Mouse (Mus musculus): Measurements from ENCODE around the gene Lrrtm4. TPM values are rescaled to one million over a fixed set of nuclear protein-coding genes. Genes with fewer than 3 reads are reported as not detected.

Gene Lrrtm4
- polyA plus RNA-seq, 1 experiment from 2014 or later, result 4.1 TPM

DNA sequence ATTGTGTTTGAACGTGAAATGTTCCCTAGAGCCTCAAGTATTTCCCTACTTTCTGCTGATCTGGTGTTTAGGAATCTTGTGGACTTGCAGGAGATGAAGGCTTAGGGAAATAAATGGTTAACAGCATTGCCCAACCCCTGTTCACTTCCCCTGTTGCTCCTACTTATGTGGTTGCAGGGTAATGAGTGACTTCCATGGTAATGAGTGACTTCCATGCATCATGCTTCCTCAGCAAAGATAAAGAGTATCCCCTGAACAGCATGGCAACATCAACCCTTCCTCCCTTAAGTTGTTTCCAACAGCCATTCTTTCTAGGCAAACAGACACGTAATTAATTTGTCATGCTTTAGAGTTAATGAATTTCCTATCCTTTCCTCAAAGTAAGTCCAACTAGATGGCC, 685.5 kb downstream of the Lrrtm4 start:
- H3K4me3 ChIP-seq (ENCODE audit: low read depth, low read length), result no peak overlapping the region
- H3K27me3 ChIP-seq (ENCODE audit: control insufficient read depth, insufficient read depth, low read length), result no peaks in the 10 kb centered on the region
- no peaks in the 10 kb centered on the region for H3K4me1 ChIP-seq (ENCODE audit: control insufficient read depth, insufficient read depth, low read length)
- no peak for DNase-seq (ENCODE audit: low spot score, missing footprints)
- H3K9me3 ChIP-seq (ENCODE audit: control insufficient read depth, low read length), result no peaks in the 10 kb centered on the region
- H3K27ac ChIP-seq (ENCODE audit: low read depth, low read length), result no peak overlapping the region
- no peaks in the 10 kb centered on the region for H3K36me3 ChIP-seq (ENCODE audit: control insufficient read depth, insufficient read depth, low read length)
- no peak for ATAC-seq (ENCODE audit: low FRiP score)
- 66% methylated on average over 2 of the region's 2 CpGs for WGBS
- H3K4me2 ChIP-seq, result no peak overlapping the region
- no peak overlapping the region for H3K9ac ChIP-seq (ENCODE audit: low read length)

DNA sequence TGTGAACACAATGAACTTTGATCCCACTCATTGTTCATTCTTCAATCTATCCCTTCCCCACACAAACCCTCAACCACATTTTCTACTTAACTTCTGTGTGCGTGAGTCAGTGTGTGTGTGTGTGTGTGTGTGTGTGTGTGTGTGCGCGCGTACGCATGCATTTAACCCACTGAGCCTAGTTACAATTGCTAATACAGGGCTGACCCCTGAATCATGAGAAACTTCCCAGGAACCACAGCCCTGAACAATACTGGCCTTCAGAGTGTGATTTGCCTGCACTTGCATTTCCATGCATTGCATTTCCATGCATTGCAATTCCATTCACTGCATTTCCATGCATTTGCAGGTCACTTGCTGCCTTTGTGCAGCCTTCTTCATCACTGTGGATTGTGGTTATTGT, 701.8 kb downstream of the Lrrtm4 start:
- WGBS, result 72% methylated on average over 5 of the region's 5 CpGs
- no peak overlapping the region for H3K4me3 ChIP-seq (ENCODE audit: low read depth, low read length)
- H3K27ac ChIP-seq (ENCODE audit: low read depth, low read length), result no peak overlapping the region
- no peak overlapping the region for H3K9ac ChIP-seq (ENCODE audit: low read length)
- peak; percentile 82 for ATAC-seq (ENCODE audit: low FRiP score)
- H3K4me1 ChIP-seq (ENCODE audit: control insufficient read depth, insufficient read depth, low read length), result no peaks in the 10 kb centered on the region; the same call in 1 of the 2 replicates
- H3K27me3 ChIP-seq (ENCODE audit: control insufficient read depth, insufficient read depth, low read length), result no peaks in the 10 kb centered on the region
- no peak overlapping the region for H3K4me2 ChIP-seq
- no peaks in the 10 kb centered on the region for H3K9me3 ChIP-seq (ENCODE audit: control insufficient read depth, low read length)
- H3K36me3 ChIP-seq (ENCODE audit: control insufficient read depth, insufficient read depth, low read length), result no peaks in the 10 kb centered on the region
- DNase-seq (ENCODE audit: low spot score, missing footprints), result no peak

DNA sequence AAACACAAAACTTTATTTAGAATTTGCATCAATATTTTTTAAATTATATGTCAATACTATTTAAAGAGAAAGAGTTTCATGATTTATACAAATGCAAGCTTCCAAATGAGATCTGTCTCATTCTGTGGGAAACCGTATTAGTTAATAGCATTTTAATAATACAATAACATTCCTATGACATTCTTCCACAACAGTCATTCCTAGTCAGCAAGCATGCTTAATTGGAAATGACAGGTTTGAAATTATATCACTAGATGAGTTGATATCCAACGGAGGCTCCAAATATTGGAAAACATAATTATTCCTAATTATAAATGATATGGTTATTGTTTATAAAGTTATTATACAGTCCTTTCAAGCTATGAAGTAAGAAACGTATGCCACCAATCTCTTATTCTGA, 714.7 kb downstream of the Lrrtm4 start:
- no peaks in the 10 kb centered on the region for H3K36me3 ChIP-seq (ENCODE audit: control insufficient read depth, insufficient read depth, low read length)
- no peaks in the 10 kb centered on the region for H3K4me1 ChIP-seq (ENCODE audit: control insufficient read depth, insufficient read depth, low read length)
- H3K9me3 ChIP-seq (ENCODE audit: control insufficient read depth, low read length), result no peaks in the 10 kb centered on the region
- H3K9ac ChIP-seq (ENCODE audit: low read length), result no peak overlapping the region
- 85% methylated on average over 3 of the region's 3 CpGs for WGBS
- no peaks in the 10 kb centered on the region for H3K27me3 ChIP-seq (ENCODE audit: control insufficient read depth, insufficient read depth, low read length)
- no peak overlapping the region for H3K4me2 ChIP-seq
- H3K4me3 ChIP-seq (ENCODE audit: low read depth, low read length), result no peak overlapping the region
- no peak overlapping the region for H3K27ac ChIP-seq (ENCODE audit: low read depth, low read length)
- DNase-seq (ENCODE audit: low spot score, missing footprints) (no peak), ATAC-seq (ENCODE audit: low FRiP score) (no peak)

DNA sequence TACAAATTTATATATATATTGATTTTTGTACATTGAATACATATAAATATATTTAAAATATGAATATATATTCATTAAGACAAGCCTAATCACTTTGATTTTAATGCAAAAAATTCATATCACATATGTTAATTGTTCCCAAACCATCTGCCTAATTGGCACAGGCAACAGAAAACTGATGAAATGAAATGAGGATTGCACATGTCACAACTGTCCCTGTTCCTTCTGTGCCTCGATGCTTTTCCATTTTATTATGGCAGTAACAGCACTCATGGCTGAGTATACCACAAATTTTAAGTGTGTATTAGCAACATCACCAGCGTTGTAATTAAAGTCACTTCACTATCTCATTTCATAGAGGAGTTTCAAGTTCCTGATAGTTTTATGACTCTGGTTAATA, 732.1 kb downstream of the Lrrtm4 start:
- no peaks in the 10 kb centered on the region for H3K4me1 ChIP-seq (ENCODE audit: control insufficient read depth, insufficient read depth, low read length)
- DNase-seq (ENCODE audit: low spot score, missing footprints) (no peak), ATAC-seq (ENCODE audit: low FRiP score) (no peak)
- H3K27me3 ChIP-seq (ENCODE audit: control insufficient read depth, insufficient read depth, low read length), result no peaks in the 10 kb centered on the region
- WGBS, result 81% methylated on average over 2 of the region's 2 CpGs
- no peak overlapping the region for H3K27ac ChIP-seq (ENCODE audit: low read depth, low read length)
- H3K9ac ChIP-seq (ENCODE audit: low read length), result no peak overlapping the region
- H3K4me2 ChIP-seq, result no peak overlapping the region
- no peaks in the 10 kb centered on the region for H3K36me3 ChIP-seq (ENCODE audit: control insufficient read depth, insufficient read depth, low read length)
- H3K9me3 ChIP-seq (ENCODE audit: control insufficient read depth, low read length), result no peaks in the 10 kb centered on the region
- H3K4me3 ChIP-seq (ENCODE audit: low read depth, low read length), result no peak overlapping the region

DNA sequence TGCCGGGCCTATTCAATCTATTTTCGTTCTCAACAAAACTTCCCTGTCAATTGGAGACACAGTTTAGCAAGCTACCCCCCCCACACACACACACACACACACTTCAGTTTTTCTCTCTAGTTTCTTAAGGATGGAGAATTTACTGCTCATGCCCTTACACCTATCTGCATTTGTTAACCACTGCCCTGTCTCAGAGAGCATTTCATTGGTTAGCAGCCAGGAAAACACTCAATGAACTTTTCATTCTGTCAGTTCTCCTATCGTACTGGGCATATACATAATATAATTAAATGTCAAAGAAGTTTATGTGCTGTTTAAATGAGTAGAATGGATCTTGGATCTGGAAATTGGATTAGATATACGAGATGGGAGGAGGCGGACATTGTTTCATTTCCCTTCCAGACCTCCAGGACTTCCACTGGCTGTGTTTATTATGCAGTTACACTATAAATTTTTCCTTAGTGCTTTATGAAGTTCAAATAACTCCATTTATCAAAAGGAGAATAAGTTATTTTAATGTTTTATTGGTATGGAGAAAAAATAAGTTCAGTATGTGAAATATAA, 742.0 kb downstream of the Lrrtm4 start:
- 90% methylated on average over 5 of the region's 5 CpGs for WGBS
- Histone ChIP-seq H3K4me2 (no peak overlapping the region), H3K9me3 (ENCODE audit: control insufficient read depth, low read length) (no peaks in the 10 kb centered on the region), H3K36me3 (ENCODE audit: control insufficient read depth, insufficient read depth, low read length) (no peaks in the 10 kb centered on the region), H3K27me3 (ENCODE audit: control insufficient read depth, insufficient read depth, low read length) (no peaks in the 10 kb centered on the region), H3K4me3 (ENCODE audit: low read depth, low read length) (no peak overlapping the region), H3K9ac (ENCODE audit: low read length) (no peak overlapping the region), H3K4me1 (ENCODE audit: control insufficient read depth, insufficient read depth, low read length) (no peaks in the 10 kb centered on the region), H3K27ac (ENCODE audit: low read depth, low read length) (no peak overlapping the region)
- no peak for DNase-seq (ENCODE audit: low spot score, missing footprints)
- no peak for ATAC-seq (ENCODE audit: low FRiP score)

DNA sequence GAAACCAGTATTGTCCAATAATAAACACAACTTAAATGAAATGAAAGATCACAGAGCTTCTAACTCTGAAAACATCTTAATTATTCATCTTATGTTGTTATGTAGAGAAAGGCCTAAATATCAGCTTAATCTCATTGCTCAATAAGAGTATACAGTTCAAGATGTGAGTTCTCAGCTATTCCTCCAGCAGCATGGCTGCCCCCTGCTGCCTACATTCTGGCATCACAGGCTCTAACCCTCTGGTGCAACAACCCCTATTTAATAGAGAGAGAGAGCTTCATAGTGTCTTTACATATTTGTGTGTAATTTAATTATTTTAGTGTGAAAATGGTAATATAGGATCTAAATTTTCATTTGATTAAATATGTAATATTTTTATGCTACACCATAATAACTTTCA, 767.6 kb downstream of the Lrrtm4 start:
- DNase-seq (ENCODE audit: low spot score, missing footprints), result peak; percentile 78

DNA sequence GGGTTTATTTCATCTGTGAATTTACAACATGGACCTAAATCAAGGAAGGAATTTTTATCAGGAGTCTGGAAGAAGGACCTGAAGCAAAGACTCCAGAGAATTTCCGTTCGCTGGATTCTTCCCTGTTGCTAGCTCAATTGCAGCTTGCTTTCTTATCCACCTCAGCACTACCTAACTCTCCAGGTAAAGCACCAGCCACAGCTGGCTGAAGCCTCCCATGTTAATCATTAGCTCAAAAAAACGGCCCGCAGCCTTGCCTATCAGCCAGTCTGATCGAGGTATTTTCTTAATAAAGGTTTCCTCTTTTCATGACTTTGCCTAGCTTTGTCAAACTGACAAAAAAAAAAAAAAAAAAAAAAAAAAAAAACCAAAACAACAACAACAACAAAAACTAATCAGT, 805.1 kb downstream of the Lrrtm4 start:
- Histone ChIP-seq H3K9me3 (ENCODE audit: control insufficient read depth, low read length) (no peaks in the 10 kb centered on the region), H3K4me2 (no peak overlapping the region), H3K9ac (ENCODE audit: low read length) (no peak overlapping the region), H3K27ac (ENCODE audit: low read depth, low read length) (no peak overlapping the region), H3K4me3 (ENCODE audit: low read depth, low read length) (no peak overlapping the region), H3K4me1 (ENCODE audit: control insufficient read depth, insufficient read depth, low read length) (no peaks in the 10 kb centered on the region), H3K36me3 (ENCODE audit: control insufficient read depth, insufficient read depth, low read length) (no peaks in the 10 kb centered on the region), H3K27me3 (ENCODE audit: control insufficient read depth, insufficient read depth, low read length) (no peaks in the 10 kb centered on the region)
- 86% methylated on average over 5 of the region's 5 CpGs for WGBS
- no peak for DNase-seq (ENCODE audit: low spot score, missing footprints)
- no peak for ATAC-seq (ENCODE audit: low FRiP score)

More for the DNA sequence above, 767.6 kb downstream of the Lrrtm4 start:
- Histone ChIP-seq H3K9ac (ENCODE audit: low read length) (no peak overlapping the region), H3K4me3 (ENCODE audit: low read depth, low read length) (no peak overlapping the region), H3K27me3 (ENCODE audit: control insufficient read depth, insufficient read depth, low read length) (no peaks in the 10 kb centered on the region), H3K4me1 (ENCODE audit: control insufficient read depth, insufficient read depth, low read length) (no peaks in the 10 kb centered on the region), H3K9me3 (ENCODE audit: control insufficient read depth, low read length) (no peaks in the 10 kb centered on the region), H3K4me2 (no peak overlapping the region), H3K27ac (ENCODE audit: low read depth, low read length) (no peak overlapping the region), H3K36me3 (ENCODE audit: control insufficient read depth, insufficient read depth, low read length) (no peaks in the 10 kb centered on the region)
- ATAC-seq (ENCODE audit: low FRiP score), result peak; percentile 71

DNA sequence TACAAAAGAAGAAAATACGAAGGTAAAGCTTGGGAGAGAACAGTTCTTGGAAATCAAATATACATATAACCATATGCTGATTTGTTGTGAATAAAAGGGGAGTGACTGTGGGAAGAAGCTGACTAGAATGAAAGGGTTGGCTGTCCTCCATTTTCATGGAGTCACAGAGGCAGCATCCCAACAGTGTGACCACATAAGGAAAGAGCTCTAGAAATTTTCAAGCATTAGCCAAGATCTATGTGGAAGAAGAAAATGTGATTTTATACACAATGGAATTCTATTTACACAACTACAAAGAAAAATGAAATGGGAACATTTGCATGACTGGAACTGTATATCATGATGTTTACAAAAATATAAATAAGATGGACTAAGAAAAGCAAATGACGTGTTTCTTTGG, 821.1 kb downstream of the Lrrtm4 start:
- Histone ChIP-seq H3K4me3 (ENCODE audit: low read depth, low read length) (no peak overlapping the region), H3K9me3 (ENCODE audit: control insufficient read depth, low read length) (no peaks in the 10 kb centered on the region), H3K27me3 (ENCODE audit: control insufficient read depth, insufficient read depth, low read length) (no peaks in the 10 kb centered on the region), H3K36me3 (ENCODE audit: control insufficient read depth, insufficient read depth, low read length) (no peaks in the 10 kb centered on the region), H3K27ac (ENCODE audit: low read depth, low read length) (no peak overlapping the region), H3K4me1 (ENCODE audit: control insufficient read depth, insufficient read depth, low read length) (no peaks in the 10 kb centered on the region), H3K9ac (ENCODE audit: low read length) (no peak overlapping the region), H3K4me2 (no peak overlapping the region)
- ATAC-seq (ENCODE audit: low FRiP score), result no peak
- no peak for DNase-seq (ENCODE audit: low spot score, missing footprints)
- 89% methylated on average over 2 of the region's 2 CpGs for WGBS

DNA sequence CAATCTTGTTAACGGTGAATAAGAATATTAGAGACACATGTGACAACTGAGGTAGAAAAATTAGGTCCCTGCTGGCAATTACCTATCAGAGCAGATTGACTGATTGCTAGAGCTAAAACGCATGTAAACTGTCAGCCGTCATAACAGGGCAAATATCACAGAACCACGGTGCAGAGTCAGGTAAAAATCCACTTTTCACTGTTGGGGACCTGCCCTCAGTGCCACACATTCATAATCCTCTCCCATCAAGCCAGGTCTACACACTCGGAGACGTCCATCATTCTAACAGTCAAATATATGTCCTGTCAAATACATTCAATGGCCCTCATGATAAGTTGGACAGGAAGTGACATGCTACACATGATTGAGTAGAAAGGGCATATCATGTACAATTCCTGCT, 826.6 kb downstream of the Lrrtm4 start:
- H3K9ac ChIP-seq (ENCODE audit: low read length), result no peak overlapping the region
- ATAC-seq (ENCODE audit: low FRiP score), result no peak
- no peak overlapping the region for H3K4me2 ChIP-seq
- WGBS, result 85% methylated on average over 6 of the region's 6 CpGs
- no peaks in the 10 kb centered on the region for H3K36me3 ChIP-seq (ENCODE audit: control insufficient read depth, insufficient read depth, low read length)
- no peak for DNase-seq (ENCODE audit: low spot score, missing footprints)
- H3K27ac ChIP-seq (ENCODE audit: low read depth, low read length), result no peak overlapping the region
- no peak overlapping the region for H3K4me3 ChIP-seq (ENCODE audit: low read depth, low read length)
- H3K9me3 ChIP-seq (ENCODE audit: control insufficient read depth, low read length), result no peaks in the 10 kb centered on the region
- H3K4me1 ChIP-seq (ENCODE audit: control insufficient read depth, insufficient read depth, low read length), result no peaks in the 10 kb centered on the region
- H3K27me3 ChIP-seq (ENCODE audit: control insufficient read depth, insufficient read depth, low read length), result no peaks in the 10 kb centered on the region

Data from midbrain, embryonic 11.5 days (tissue).